Mouse (Mus musculus) testis, adult 2 months (tissue): ENCODE measurements around the gene Nasp.

Experiments
- CTCF ChIP-seq: fragments of 200-500 bp; IDR thresholded peaks from 2 replicates; pipeline ENCODE4 v1.5.1; 2012; ENCODE audit warnings: low read depth, mild to moderate bottlenecking, inconsistent platforms, low read length, moderate library complexity; ENCODE audit not compliant: control insufficient read depth, insufficient read depth, insufficient replicate concordance
- POLR2A ChIP-seq: fragments of 200-500 bp; IDR thresholded peaks from 2 replicates; pipeline ENCODE4 v1.6.1; 2012; ENCODE audit warnings: low read depth, mild to moderate bottlenecking, inconsistent platforms, low read length, moderate library complexity; ENCODE audit not compliant: control insufficient read depth

GRCm38 (mm10) chr4:116660829-116661228 is 33.1 kb upstream of the Nasp start:
- TF ChIP-seq POLR2A (no peak), CTCF (no peak)
